Mouse (Mus musculus) adrenal gland, adult 8-10 months (tissue): Measurements from ENCODE around the gene Rpl4. TPM values are rescaled to one million over a fixed set of nuclear protein-coding genes. Genes with fewer than 3 reads are reported as not detected.
"Not testable (repeated sequence)": the region's sequence is repeated elsewhere in the genome, so short reads cannot be mapped to it uniquely, and the experiment has no call there.

Source experiments
- DNase-seq: peaks from one replicate; pipeline ENCODE4 v3.0.0; 2022
- microRNA-seq, 2 experiments: library from miRNA; unstranded; fragments of <30 nt; microRNA quantifications; one replicate each; pipeline ENCODE4 v1.2.0; 2022
- total RNA-seq, 4 experiments: library from RNA; stranded (reverse); gene quantifications; 2 replicates each; pipeline ENCODE4 v1.2.4; 2022

Rpl4 gene
- total RNA-seq, 4 experiments from 2014 or later, result 875 to 953 (median 912) TPM

- no peak for DNase-seq
These were observed 25.0 kb downstream of the Rpl4 start for GRCm38 (mm10) chr9:64198068-64198762.

- not testable (repeated sequence) for DNase-seq
These were observed 25.7 kb downstream of the Rpl4 start for GRCm38 (mm10) chr9:64198763-64199418.

- DNase-seq, result no peak
These were observed 26.7 kb downstream of the Rpl4 start for GRCm38 (mm10) chr9:64199897-64200296.

DNA sequence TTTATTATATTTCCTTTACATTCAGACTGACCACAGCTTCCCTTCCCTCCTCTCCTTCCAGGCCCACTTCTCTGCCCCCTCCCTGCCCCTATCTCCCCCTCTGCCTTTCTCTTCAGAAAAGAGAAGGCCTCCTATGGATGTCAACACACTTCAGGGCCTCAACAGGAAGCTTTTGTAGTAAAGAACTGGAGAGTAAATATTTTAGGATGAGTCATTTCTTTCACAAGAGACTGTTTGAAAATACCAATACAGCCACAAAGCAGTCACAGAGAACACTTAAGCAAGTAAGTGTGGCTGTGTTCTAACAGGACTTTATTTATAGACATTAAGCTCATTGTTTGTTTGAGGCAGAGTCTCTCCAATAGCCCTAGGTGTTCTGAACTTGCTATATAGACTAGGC is 29.2 kb downstream of the Rpl4 start:
- no peak for DNase-seq

- DNase-seq, result no peak
These were observed 29.7 kb downstream of the Rpl4 start for GRCm38 (mm10) chr9:64202866-64203265.

DNA sequence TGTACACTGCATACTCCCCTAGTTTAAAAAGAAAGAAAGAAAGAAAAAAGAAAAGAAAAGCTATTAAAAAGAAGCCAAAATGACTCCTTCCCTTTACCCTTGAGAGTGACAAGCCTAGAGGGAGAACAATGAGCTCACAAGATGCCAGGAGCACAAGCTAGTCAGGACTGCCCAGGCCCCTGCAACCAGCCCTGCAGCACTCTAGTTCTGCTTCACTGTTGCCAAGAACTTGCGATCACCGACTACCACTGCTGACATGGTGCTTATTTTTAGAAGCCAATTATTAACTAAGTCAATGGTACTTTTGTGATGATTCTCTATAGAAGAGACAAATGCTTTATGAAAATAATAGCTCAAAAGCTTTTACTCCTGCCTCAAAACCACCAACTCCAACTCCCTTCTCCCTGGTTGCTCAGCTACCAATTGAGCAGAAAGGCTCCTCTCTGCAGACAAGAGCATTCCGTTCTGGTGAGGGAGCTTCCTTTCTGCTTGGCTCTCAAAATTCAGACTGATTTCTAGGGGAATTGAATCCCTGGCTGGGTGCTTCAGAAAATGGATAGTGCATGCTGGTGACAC is 34.4 kb downstream of the Rpl4 start:
- no peak for DNase-seq

- no peak for DNase-seq
These were observed 41.3 kb downstream of the Rpl4 start for GRCm38 (mm10) chr9:64214452-64214851.

DNA sequence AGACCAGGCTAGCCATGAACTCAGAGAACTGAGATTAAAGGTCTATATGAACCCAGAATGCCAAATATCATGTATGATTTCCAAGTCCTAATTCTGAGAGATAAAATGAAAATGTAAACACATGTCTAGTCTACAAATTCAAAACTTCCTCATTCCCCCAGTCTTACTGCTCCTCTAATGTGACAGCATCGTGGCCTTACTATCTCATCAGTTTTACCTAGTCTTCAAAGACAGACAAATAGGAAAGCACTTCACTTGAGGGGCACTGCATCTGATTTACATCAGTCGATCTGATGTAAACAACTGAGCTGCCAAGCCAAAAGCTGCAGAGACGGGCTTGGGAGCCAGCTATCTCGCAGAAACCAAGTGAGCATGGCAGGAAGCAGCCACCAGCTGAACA is 42.9 kb downstream of the Rpl4 start:
- DNase-seq, result no peak

- DNase-seq, result no peak
These were observed 43.5 kb downstream of the Rpl4 start for GRCm38 (mm10) chr9:64216641-64217040.

GRCm38 (mm10) chr9:64217887-64218286 is 44.7 kb downstream of the Rpl4 start:
- no peak for DNase-seq

- no peak for DNase-seq
These were observed 46.1 kb downstream of the Rpl4 start for GRCm38 (mm10) chr9:64219305-64219704.

DNA sequence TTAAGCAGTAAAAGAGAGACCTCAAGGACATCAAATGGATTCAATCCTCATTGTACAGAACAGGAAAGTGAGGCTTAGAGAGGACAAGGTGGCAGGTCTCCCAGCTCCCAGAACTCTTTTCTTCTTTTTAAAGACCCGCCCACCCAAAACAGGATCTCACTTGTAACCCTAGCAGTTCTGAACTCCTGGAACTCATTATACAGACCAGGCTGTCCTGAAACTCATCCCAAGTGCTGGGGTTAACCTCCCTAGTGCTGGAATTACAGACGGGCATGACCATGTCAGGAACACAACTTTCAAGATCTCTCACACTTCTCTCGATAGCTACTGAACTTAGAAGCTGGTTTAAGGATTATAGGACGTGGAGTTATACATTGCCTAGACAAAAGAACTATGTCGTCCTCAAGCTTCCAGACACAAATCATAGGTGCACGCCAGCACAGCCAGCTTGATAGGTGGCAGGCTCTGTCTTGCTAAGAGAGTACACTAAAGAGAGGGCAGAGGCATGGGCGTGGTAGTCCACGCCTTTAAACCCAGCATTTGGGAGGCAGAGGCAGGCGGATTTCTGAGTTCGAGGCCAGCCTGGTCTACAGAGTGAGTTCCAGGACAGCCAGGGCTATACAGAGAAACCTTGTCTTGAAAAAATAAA is 46.7 kb downstream of the Rpl4 start:
- no peak for DNase-seq

- DNase-seq, result no peak
These were observed 47.4 kb downstream of the Rpl4 start for GRCm38 (mm10) chr9:64220603-64221002.

- DNase-seq, result no peak
These were observed 48.3 kb downstream of the Rpl4 start for GRCm38 (mm10) chr9:64221480-64221879.

DNA sequence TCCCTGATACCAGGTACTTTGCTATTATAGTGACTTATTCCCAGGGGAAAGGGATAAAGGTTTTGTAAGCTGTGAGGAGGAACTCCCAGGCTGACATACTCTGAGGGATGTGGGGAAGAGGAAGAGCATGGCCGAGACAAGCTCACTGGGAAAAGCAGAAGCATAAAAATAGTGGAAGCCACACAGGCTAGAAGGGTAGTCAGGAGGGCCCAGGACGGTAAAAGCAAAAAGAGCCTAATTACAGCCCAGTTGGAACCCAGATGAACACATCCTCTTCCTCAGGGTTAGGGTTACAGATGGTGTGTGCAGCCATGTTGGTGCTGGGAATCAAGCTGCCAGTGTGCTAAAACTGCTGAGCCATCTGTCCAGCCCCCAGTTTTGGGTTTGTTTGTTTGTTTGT is 48.9 kb downstream of the Rpl4 start:
- DNase-seq, result no peak

DNA sequence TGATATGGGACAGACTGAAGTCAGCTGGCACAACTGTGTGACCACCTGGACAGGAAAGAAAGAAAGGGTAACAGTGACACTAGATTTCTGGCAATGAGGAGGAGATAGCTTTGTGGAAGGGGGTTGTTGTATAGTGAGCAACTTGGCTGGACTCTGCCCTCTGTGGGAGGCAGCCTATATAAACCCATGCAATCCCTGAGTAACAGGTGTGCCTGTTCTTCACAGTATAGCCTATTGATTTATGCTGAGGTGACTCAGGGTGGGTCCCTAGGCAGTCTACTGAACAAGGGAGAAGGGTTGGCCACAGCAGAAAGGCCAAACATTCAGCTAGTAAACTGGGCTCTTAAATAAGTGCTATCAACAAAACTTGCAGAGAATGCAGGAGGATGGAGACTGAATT is 52.6 kb downstream of the Rpl4 start:
- no peak for DNase-seq

GRCm38 (mm10) chr9:64227736-64228135 is 54.6 kb downstream of the Rpl4 start:
- no peak for DNase-seq

Small RNA genes within 50 kb of the gene (microRNA-seq; reads per million reads assigned to microRNA genes)
- gene Gm24106, result 0 reads per million in 2 experiments

Other genes with a start within 250 kb of the Rpl4 start
- gene Smad6, start 151.3 kb upstream of the Rpl4 start, total RNA-seq, result 10 to 100 TPM in 1 of 4 experiments, 1 to 10 TPM in 3; 7.6 to 11.1 (median 8.6) TPM
- gene Lctl, start 56.2 kb upstream of the Rpl4 start, total RNA-seq, result 10 to 100 TPM in 1 of 4 experiments, 1 to 10 TPM in 2, not detected in 1; 3.1 to 22.6 (median 9.1) TPM
- gene Zwilch, start 271 bp upstream of the Rpl4 start, total RNA-seq, result 10 to 100 TPM in 1 of 4 experiments, 1 to 10 TPM in 3; 3.5 to 10.2 (median 6.3) TPM
- gene Snapc5, start 5.9 kb downstream of the Rpl4 start, total RNA-seq, result 10 to 100 TPM; 22.0 to 28.1 (median 24.7) TPM
- 1 to 10 TPM; 1.5 to 2.7 (median 2.4) TPM for gene Uchl4, start 61.8 kb downstream of the Rpl4 start, total RNA-seq
- gene Map2k1, start 80.3 kb downstream of the Rpl4 start, total RNA-seq, result 10 to 100 TPM; 83.4 to 93.7 (median 91.9) TPM
- gene Tipin, start 108.2 kb downstream of the Rpl4 start, total RNA-seq, result 10 to 100 TPM; 15.2 to 32.4 (median 20.6) TPM
- gene Dis3l, start 167.9 kb downstream of the Rpl4 start, total RNA-seq, result 10 to 100 TPM; 20.4 to 26.2 (median 23.3) TPM
- gene Megf11, start 212.3 kb downstream of the Rpl4 start, total RNA-seq, result 1 to 10 TPM in 2 of 4 experiments, under 1 TPM in 2; 0.29 to 2.1 (median 1.2) TPM